Mouse (Mus musculus) limb, embryonic 10.5 days (tissue): ENCODE results near the gene P4htm. TPM values are rescaled to one million over a fixed set of nuclear protein-coding genes. Genes with fewer than 3 reads are reported as not detected.

ENCODE experiments used
- DNase-seq: peaks from one replicate; pipeline ENCODE4 v3.0.0-alpha.2; 2017; ENCODE audit warnings: low spot score
- H3K27ac ChIP-seq: fragments of 300-500 bp; sonication (generic); 2 replicates; pipeline ENCODE4 v1.5.1; 2016; ENCODE audit warnings: mild to moderate bottlenecking
- H3K27me3 ChIP-seq: fragments of 300-500 bp; sonication (generic); 2 replicates; pipeline ENCODE4 v1.6.1; 2016; ENCODE audit warnings: low read depth, mild to moderate bottlenecking; ENCODE audit not compliant: poor library complexity, severe bottlenecking
- H3K36me3 ChIP-seq: fragments of 300-500 bp; sonication (generic); 2 replicates; pipeline ENCODE4 v1.6.1; 2016; ENCODE audit warnings: mild to moderate bottlenecking, moderate library complexity
- H3K4me1 ChIP-seq: fragments of 300-500 bp; sonication (generic); 2 replicates; pipeline ENCODE4 v1.6.1; 2016
- H3K4me3 ChIP-seq: fragments of 300-500 bp; sonication (generic); 2 replicates; pipeline ENCODE4 v1.5.1; 2016; ENCODE audit warnings: mild to moderate bottlenecking, moderate library complexity
- H3K9me3 ChIP-seq: fragments of 300-500 bp; sonication (generic); replicated peaks from 2 replicates; pipeline ENCODE4 v1.6.1; 2016; ENCODE audit warnings: mild to moderate bottlenecking
- WGBS: fragments of 180-500 bp; shearing (Covaris S2); methylation state at CpG from one replicate; pipeline ENCODE4 v1.1.7; 2016; 5-methylcytosine and 5-hydroxymethylcytosine counted together
- polyA plus RNA-seq: library from polyadenylated mRNA; unstranded; fragments of >200 nt; fragmentation: Nextera tagmentation; extraction: Ambion mirVana; gene quantifications from 2 replicates; pipeline ENCODE4 v1.2.1, GENCODE M21; 2016

Gene P4htm
- polyA plus RNA-seq, 1 experiment from 2014 or later = 6.5 TPM

- no peak for DNase-seq
- Histone ChIP-seq H3K27ac (no peak overlapping the region), H3K4me3 (no peak overlapping the region), H3K36me3 (peaks cover 53% of the 10 kb centered on the region), H3K27me3 (peaks cover 3% of the 10 kb centered on the region; the same call in 1 of the 2 replicates), H3K4me1 (peaks cover 23% of the 10 kb centered on the region), H3K9me3 (no peaks in the 10 kb centered on the region)
- WGBS = 82% methylated on average over 4 of the region's 4 CpGs
Measured at GRCm38 (mm10) chr9:108601986-108602385, 4.5 kb upstream of the P4htm start.

DNA sequence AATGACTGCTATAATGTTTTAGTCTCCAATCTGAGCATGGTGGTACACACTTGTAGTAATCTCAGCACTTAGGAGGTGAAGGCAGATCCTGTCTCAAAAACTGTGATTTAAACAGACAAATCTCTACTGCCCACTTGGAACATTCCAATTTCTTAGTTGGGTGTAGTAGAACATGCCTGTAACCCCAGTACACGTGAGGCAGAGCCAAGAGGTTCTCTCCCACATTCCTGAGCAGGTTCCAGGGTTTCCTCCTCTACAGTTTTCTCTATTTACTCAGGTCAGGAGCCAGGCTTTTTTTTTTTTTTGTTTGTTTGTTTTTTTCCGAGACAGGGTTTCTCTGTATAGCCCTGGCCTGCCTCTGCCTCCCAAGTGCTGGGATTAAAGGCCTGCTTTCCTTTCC, 2.5 kb upstream of the P4htm start:
- Histone ChIP-seq H3K36me3 (peaks cover 35% of the 10 kb centered on the region), H3K27ac (no peak overlapping the region), H3K4me1 (peaks cover 26% of the 10 kb centered on the region), H3K9me3 (no peaks in the 10 kb centered on the region), H3K27me3 (peaks cover 13% of the 10 kb centered on the region), H3K4me3 (no peak overlapping the region)
- WGBS = 66% methylated on average over 2 of the region's 2 CpGs
- no peak for DNase-seq

DNA sequence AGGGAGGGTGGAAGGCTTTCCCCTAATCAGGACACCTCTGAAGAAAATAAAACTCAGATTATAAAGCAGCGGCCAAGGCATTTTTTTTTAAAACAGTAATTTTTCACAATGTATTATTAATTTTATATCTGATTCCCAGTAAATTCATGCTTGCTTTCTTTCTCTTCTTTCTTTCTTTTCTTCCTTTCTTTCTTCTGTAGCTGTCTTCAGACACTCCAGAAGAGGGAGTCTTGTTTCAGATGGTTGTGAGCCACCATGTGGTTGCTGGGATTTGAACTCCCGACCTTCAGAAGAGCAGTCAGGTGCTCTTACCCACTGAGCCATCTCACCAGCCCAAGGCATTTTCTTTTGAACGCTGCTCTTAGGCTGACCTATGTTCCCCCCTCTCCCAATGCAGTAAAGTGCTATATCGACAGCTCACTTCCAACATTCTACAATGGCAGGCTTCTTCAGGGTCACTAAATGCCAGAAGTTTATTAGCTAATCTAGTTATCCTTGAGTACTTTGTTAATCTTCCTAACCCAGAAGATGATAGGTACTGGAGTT, 1.6 kb upstream of the P4htm start:
- no peak for DNase-seq
- no peak overlapping the region for H3K27ac ChIP-seq
- peaks cover 17% of the 10 kb centered on the region for H3K4me1 ChIP-seq
- H3K27me3 ChIP-seq = peaks cover 13% of the 10 kb centered on the region
- H3K4me3 ChIP-seq = no peak overlapping the region
- no peaks in the 10 kb centered on the region for H3K9me3 ChIP-seq
- H3K36me3 ChIP-seq = peaks cover 25% of the 10 kb centered on the region
- WGBS = 78% methylated on average over 4 of the region's 4 CpGs

- WGBS = 88% methylated on average over 3 of the region's 3 CpGs
- no peak overlapping the region for H3K27ac ChIP-seq
- no peak for DNase-seq
Measured at GRCm38 (mm10) chr9:108594354-108594753, 3.1 kb downstream of the P4htm start.

DNA sequence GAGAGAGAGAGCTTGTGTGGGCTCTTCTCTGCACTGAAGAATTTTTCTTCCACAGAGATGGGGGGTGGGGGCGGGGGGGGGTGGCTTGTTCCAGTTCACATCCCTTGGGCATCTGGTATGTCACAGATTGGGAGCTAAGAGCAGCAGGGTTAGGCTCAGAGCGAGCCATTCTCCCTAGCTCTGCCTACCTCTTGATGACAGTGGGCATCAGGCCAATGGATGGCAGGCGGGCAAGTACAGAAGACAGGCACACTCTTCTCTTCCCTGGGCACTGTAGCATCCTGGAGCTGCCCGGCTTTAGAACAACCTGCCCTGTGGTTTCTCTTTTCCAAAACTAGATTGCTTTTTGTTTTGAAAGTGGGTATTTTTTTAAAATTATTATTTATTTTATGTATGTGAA, 6.0 kb downstream of the P4htm start:
- Histone ChIP-seq H3K27me3 (peaks cover 6% of the 10 kb centered on the region; the same call in 1 of the 2 replicates), H3K4me1 (peaks cover 35% of the 10 kb centered on the region), H3K27ac (no peak overlapping the region), H3K36me3 (no peaks in the 10 kb centered on the region), H3K9me3 (no peaks in the 10 kb centered on the region), H3K4me3 (no peak overlapping the region)
- no peak for DNase-seq
- WGBS = 94% methylated on average over 4 of the region's 4 CpGs

More at GRCm38 (mm10) chr9:108594354-108594753, 3.1 kb downstream of the P4htm start:
- H3K4me1 ChIP-seq = peaks cover 21% of the 10 kb centered on the region
- H3K4me3 ChIP-seq = no peak overlapping the region
- H3K9me3 ChIP-seq = no peaks in the 10 kb centered on the region
- H3K36me3 ChIP-seq = no peaks in the 10 kb centered on the region
- peaks cover 13% of the 10 kb centered on the region for H3K27me3 ChIP-seq

DNA sequence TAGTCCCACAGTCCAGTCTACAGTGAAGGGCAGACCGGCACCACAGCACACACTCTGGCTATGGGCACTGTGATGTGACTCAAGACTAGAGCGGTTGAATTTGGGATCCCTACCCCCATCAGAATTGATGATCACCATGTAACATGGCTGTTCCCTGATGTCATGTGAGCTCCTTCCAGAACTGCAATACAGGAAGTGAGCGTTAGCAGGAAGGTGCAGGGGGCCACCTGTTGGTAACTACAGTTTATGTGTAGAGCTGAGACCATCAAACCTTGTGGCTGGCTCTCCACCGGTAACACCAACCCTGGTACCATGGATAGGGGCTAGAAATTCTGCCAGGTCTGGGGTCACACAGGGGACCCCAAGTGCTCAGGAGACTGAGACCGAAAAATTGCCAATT, 8.2 kb downstream of the P4htm start:
- no peaks in the 10 kb centered on the region for H3K36me3 ChIP-seq
- peak overlapping the region; percentile 50; the same call in 1 of the 2 replicates for H3K27ac ChIP-seq
- WGBS = 79% methylated on average over 5 of the region's 5 CpGs
- no peaks in the 10 kb centered on the region for H3K9me3 ChIP-seq
- no peak for DNase-seq
- no peak overlapping the region for H3K4me3 ChIP-seq
- H3K27me3 ChIP-seq = no peaks in the 10 kb centered on the region
- H3K4me1 ChIP-seq = peaks cover 36% of the 10 kb centered on the region

DNA sequence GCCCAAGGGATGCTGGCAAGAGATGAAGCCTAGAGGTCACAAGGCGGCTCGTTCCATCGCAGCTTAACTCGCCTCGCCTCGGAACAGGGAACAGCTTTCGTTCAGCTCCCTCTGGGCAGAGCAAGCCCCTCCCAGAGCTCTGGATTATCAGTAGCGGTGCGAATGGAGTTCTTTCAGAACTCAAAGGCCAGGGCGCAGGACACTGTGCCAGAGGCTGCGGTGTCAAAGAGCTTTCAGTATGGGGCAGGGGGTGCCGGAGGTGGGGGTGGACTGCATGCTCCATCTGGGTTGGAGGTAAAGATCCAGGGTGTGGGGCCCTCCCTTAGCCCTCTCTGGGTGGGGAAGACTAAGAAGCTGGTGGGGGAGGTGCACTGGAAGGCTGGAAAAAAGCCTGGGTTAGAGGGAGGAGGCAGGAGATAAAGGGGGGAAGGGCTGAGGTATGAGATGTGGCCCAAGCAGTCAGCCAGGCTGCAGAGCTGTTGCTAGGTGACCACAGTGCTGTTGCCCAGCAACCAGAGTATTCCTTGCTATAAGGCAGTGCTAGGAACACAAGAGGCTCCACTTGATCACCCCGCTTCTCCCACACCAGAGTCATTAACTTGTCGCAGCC, 9.8 kb downstream of the P4htm start:
- peak; percentile 84 for DNase-seq
- Histone ChIP-seq H3K27me3 (no peaks in the 10 kb centered on the region), H3K9me3 (no peaks in the 10 kb centered on the region), H3K4me3 (peak overlapping the region; percentile 37), H3K36me3 (no peaks in the 10 kb centered on the region), H3K4me1 (peaks cover 36% of the 10 kb centered on the region), H3K27ac (peak overlapping the region; percentile 85)
- WGBS = 2% methylated on average over 14 of the region's 14 CpGs

- Histone ChIP-seq H3K9me3 (no peaks in the 10 kb centered on the region), H3K4me3 (peak overlapping the region; percentile 88), H3K27me3 (no peaks in the 10 kb centered on the region), H3K4me1 (peaks cover 48% of the 10 kb centered on the region), H3K27ac (peak overlapping the region; percentile 99), H3K36me3 (peaks cover 30% of the 10 kb centered on the region)
- no peak for DNase-seq
- 74% methylated on average over 5 of the region's 5 CpGs for WGBS
Measured at GRCm38 (mm10) chr9:108579344-108579690, 18.1 kb downstream of the P4htm start.

GRCm38 (mm10) chr9:108578545-108579343, 18.7 kb downstream of the P4htm start, which contains the start of gene Wdr6:
TSS of gene Wdr6 (minus strand) at chr9:108578739.
- H3K4me3 ChIP-seq = peak within 1 kb of the TSS; percentile 88
- peak; percentile 95 for DNase-seq
- H3K36me3 ChIP-seq = peaks cover 36% of the 10 kb centered on the region
- H3K27ac ChIP-seq = peak within 1 kb of the TSS; percentile 99
- 7% methylated on average over 51 of the region's 51 CpGs for WGBS
- peaks cover 54% of the 10 kb centered on the region for H3K4me1 ChIP-seq
- H3K27me3 ChIP-seq = no peaks in the 10 kb centered on the region
- H3K9me3 ChIP-seq = no peaks in the 10 kb centered on the region

- no peak for DNase-seq
- Histone ChIP-seq H3K9me3 (no peaks in the 10 kb centered on the region), H3K36me3 (peaks cover 43% of the 10 kb centered on the region), H3K4me1 (peaks cover 61% of the 10 kb centered on the region), H3K27ac (peak overlapping the region; percentile 99), H3K4me3 (peak overlapping the region; percentile 88), H3K27me3 (no peaks in the 10 kb centered on the region)
- WGBS = under 1% methylated on average over 24 of the region's 24 CpGs
Measured at GRCm38 (mm10) chr9:108577934-108578544, 19.4 kb downstream of the P4htm start.

- Histone ChIP-seq H3K9me3 (no peaks in the 10 kb centered on the region), H3K27ac (no peak overlapping the region), H3K36me3 (peaks cover 53% of the 10 kb centered on the region), H3K27me3 (no peaks in the 10 kb centered on the region), H3K4me3 (peak overlapping the region; percentile 88), H3K4me1 (peaks cover 61% of the 10 kb centered on the region)
- WGBS = 70% methylated on average over 6 of the region's 6 CpGs
- no peak for DNase-seq
Measured at GRCm38 (mm10) chr9:108577025-108577424, 20.4 kb downstream of the P4htm start.

DNA sequence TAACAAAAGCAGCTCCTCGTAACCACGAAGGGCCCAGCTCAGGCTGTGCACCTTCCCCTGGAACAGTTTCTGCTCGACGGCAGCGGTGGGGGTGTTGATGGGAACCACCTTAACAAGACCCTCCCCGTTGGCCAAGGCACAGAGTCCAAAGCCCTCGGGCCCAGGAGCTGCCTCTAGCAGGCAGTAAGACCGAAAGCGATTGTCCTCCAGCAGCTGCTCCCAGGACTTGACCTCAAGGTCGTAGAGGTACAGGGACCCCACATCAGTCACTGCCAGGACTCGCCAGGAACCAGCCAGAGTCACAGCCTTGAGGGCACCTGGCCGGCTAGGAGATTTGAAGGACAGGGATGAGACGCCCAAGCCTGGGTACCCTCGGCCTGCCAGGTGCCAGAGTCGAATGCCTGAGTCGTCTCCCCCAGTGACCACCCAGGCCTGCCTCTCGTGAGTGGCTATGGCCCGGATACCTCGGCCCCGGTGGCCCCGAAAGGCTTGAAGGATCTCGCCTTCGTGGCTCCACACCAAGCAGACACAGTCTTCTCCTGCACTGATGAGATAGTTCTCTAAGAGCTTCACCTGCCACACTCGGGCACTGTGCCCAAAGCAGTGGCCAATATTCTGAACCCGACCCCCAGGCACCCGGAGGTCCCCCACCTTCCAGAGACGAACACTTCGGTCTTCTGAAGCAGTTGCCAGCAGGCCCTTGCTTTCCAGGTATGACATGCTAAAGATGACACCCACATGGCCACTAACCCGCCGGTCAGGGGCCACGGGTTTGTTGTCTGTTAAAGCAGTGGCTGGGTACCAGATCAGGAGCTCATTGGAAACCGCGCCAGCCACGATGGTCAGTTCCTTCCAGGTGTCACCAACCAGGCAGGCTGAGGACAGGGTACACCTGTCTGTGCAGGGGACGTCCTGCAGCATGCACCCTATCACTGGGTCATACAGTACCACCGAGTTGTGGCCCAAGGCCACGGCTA, 21.9 kb downstream of the P4htm start:
- Histone ChIP-seq H3K9me3 (no peaks in the 10 kb centered on the region), H3K36me3 (peaks cover 67% of the 10 kb centered on the region), H3K4me3 (peak overlapping the region; percentile 88), H3K27me3 (no peaks in the 10 kb centered on the region), H3K27ac (no peak overlapping the region), H3K4me1 (peaks cover 65% of the 10 kb centered on the region)
- WGBS = 85% methylated on average over 37 of the region's 37 CpGs
- no peak for DNase-seq
